Mouse (Mus musculus) kidney, adult 2 months (tissue): ENCODE results near the gene Gm3448.
"Not testable (repeated sequence)": the region's sequence is repeated elsewhere in the genome, so short reads cannot be mapped to it uniquely, and the experiment has no call there.

Source experiments
- CTCF ChIP-seq: fragments of 200-500 bp; conservative IDR thresholded peaks from 2 replicates; pipeline ENCODE4 v1.5.1; 2011; ENCODE audit warnings: low read depth, mild to moderate bottlenecking, control low read depth, low read length, moderate library complexity, mixed read lengths; ENCODE audit not compliant: insufficient read depth, insufficient read length
- POLR2A ChIP-seq: fragments of 200-500 bp; IDR thresholded peaks from one replicate; pipeline ENCODE4 v1.6.1; 2011; ENCODE audit warnings: low read depth, low read length, control low read depth

- not testable (repeated sequence) for TF ChIP-seq CTCF, POLR2A
Measured at GRCm38 (mm10) chr17:14990116-14990702, 51.1 kb downstream of the Gm3448 start.
